Mouse (Mus musculus): Measurements from ENCODE around the gene Stx4a. TPM values are rescaled to one million over a fixed set of nuclear protein-coding genes. Genes with fewer than 3 reads are reported as not detected.

Stx4a gene
- polyA plus RNA-seq, 1 experiment from 2014 or later, result 79.5 TPM

DNA sequence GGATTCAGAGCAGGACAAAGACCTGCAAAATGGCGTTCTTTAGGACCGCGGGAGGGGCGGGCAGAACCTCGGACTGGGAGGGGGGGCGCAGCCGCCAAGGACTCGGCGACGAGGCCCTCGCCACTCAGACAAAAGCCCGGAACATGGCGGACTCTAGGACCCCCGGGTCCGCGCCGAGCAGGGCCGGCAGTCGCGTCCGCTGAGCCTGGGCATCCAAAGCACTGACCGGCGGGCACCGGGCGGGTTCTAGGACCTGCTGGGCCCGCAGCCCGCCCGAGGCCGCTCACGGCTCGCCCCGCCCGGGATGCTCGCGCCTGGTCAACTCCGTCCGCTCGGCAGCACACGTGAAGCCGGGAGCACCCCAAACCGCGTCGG, 51.5 kb downstream of the Stx4a start:
- under 1% methylated on average over 42 of the region's 43 CpGs for WGBS
- H3K36me3 ChIP-seq, result peaks cover 28% of the 10 kb centered on the region
- peak; percentile 94 for ATAC-seq (ENCODE audit: insufficient number of reproducible peaks, low FRiP score, low TSS enrichment, low read depth)

DNA sequence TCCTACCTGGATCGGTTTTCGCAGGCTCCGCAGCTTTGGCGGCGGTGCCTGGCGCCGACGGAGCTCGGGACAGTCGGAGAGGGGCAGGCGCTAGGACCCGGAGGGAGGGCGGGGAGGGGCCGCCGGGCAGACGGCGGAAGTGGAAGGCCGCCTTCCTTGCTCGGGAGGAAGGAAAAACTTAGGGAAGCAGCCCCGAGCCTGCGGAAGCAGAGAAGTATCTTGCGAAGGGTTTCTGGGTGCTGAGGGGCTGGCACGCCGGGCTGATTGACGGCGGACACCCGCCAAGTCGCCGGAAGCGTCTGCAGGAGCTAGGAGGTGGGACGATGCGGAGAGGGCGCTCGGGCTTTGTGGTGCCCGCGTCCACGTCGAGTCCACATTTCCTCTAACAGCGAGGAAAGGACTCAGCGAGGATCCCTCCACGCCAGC, 52.0 kb downstream of the Stx4a start, which contains the start of gene Zfp646:
TSS of gene Zfp646 (plus strand) at position 181 of the 426 bp plus-strand sequence.
- H3K9ac ChIP-seq, result peak within 1 kb of the TSS; percentile 96
- ATAC-seq (ENCODE audit: insufficient number of reproducible peaks, low FRiP score, low TSS enrichment, low read depth), result peak; percentile 91
- peak within 1 kb of the TSS; percentile 76 for H3K4me2 ChIP-seq
- H3K4me3 ChIP-seq, result peak within 1 kb of the TSS; percentile 97
- peaks cover 32% of the 10 kb centered on the region for H3K36me3 ChIP-seq
- H3K27ac ChIP-seq, result peak within 1 kb of the TSS; percentile 99
- WGBS, result under 1% methylated on average over 41 of the region's 41 CpGs
- no peaks in the 10 kb centered on the region for H3K27me3 ChIP-seq
- peaks cover 19% of the 10 kb centered on the region for H3K4me1 ChIP-seq
- no peaks in the 10 kb centered on the region for H3K9me3 ChIP-seq

More for the DNA sequence above, 51.5 kb downstream of the Stx4a start:
- Histone ChIP-seq H3K9me3 (no peaks in the 10 kb centered on the region), H3K27me3 (no peaks in the 10 kb centered on the region), H3K4me1 (peaks cover 19% of the 10 kb centered on the region), H3K4me3 (peak overlapping the region; percentile 97), H3K9ac (peak overlapping the region; percentile 96), H3K27ac (peak overlapping the region; percentile 99), H3K4me2 (peak overlapping the region; percentile 76)

DNA sequence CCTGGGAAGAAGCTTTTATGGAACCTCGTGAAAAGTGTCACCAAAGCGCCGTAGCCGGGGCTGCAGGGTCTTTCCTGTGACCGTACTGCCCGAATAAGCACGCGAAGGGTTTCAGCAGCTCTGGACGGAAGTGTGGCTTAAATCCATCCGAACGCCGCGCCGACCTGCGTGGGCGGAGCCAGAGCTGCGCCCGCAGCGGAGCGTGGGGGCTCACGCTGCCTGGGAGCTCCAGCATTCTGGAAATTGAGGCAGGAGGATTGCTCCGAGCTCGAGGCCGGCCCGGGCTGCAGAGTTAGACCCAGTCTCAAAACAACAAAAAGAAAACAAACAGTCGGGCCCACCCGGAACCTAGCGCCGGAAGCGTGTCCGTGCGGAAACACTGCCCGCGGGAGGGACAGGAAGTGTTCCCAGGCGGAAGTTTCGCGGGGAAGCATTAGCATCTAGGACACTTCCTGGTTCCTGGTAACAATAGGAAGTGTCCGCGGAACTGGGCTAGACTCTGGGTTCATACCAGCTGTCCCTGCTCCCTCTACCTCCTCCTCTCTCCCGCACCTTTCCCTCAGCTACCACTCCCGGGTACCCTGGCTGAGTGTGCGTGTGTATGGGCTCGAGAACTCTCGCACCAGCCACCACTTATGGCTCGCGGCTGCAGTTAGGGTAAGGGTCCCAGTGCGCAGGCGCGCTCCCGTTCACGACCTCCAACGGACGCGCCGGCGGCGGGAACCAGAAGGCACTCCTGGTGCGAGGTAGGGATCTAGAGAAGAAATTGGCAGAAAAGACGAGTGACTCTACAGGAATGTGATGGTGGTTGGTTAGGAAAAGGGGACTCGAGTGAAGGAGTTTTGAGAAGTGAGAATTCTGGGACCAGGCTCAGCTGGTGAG, 52.6 kb downstream of the Stx4a start, which contains the start of gene Zfp668:
TSS of gene Zfp668 (minus strand) at position 362 of the 882 bp plus-strand sequence.
- H3K9me3 ChIP-seq, result no peaks in the 10 kb centered on the region
- ATAC-seq (ENCODE audit: insufficient number of reproducible peaks, low FRiP score, low TSS enrichment, low read depth), result peak; percentile 69
- peak within 1 kb of the TSS; percentile 96 for H3K9ac ChIP-seq
- H3K27me3 ChIP-seq, result no peaks in the 10 kb centered on the region
- peak within 1 kb of the TSS; percentile 97 for H3K4me3 ChIP-seq
- peaks cover 35% of the 10 kb centered on the region for H3K36me3 ChIP-seq
- under 1% methylated on average over 60 of the region's 60 CpGs for WGBS
- H3K4me2 ChIP-seq, result peak within 1 kb of the TSS; percentile 76
- H3K4me1 ChIP-seq, result peaks cover 19% of the 10 kb centered on the region
- H3K27ac ChIP-seq, result peak within 1 kb of the TSS; percentile 99

DNA sequence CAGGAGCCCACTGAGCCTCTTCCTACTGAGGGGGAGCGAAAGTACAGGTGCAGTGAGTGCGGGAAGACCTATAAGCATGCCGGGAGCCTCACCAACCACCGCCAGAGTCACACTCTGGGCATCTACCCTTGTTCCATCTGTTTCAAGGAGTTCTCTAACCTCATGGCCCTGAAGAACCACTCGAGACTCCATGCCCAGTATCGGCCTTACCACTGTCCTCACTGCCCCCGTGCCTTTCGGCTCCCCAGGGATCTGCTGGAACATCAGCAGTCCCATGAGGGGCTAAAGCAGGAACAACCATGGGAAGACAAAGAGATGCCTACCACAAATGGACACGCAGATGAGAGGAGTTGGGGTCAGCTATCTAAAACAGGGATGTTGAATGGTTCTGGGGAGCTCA, 55.2 kb downstream of the Stx4a start:
- Histone ChIP-seq H3K36me3 (peaks cover 61% of the 10 kb centered on the region), H3K4me2 (no peak overlapping the region), H3K9ac (no peak overlapping the region), H3K9me3 (no peaks in the 10 kb centered on the region), H3K4me3 (no peak overlapping the region), H3K27ac (no peak overlapping the region), H3K27me3 (no peaks in the 10 kb centered on the region), H3K4me1 (peaks cover 29% of the 10 kb centered on the region)
- no peak for ATAC-seq (ENCODE audit: insufficient number of reproducible peaks, low FRiP score, low TSS enrichment, low read depth)
- 94% methylated on average over 9 of the region's 9 CpGs for WGBS

DNA sequence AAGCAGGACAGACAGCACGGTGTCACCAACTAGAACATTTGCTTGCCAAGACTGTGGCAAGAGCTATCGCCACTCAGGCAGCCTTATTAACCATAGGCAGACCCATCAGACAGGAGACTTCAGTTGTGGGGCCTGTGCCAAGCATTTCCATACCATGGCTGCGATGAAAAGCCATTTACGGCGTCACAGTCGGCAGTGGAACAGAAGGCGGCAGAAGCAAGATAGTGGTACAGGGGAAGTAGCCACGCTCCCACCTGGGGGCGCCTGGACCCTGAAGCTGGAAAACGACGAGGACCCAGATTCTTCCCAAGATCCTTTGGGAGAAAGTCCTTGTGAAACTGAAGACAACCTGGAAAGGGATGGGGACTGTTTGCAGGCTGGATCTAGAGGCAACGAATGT, 56.3 kb downstream of the Stx4a start:
- H3K9me3 ChIP-seq, result no peaks in the 10 kb centered on the region
- H3K4me1 ChIP-seq, result peaks cover 28% of the 10 kb centered on the region
- no peak overlapping the region for H3K4me2 ChIP-seq
- H3K27me3 ChIP-seq, result no peaks in the 10 kb centered on the region
- H3K9ac ChIP-seq, result no peak overlapping the region
- no peak overlapping the region for H3K4me3 ChIP-seq
- WGBS, result 87% methylated on average over 12 of the region's 12 CpGs
- peaks cover 71% of the 10 kb centered on the region for H3K36me3 ChIP-seq
- ATAC-seq (ENCODE audit: insufficient number of reproducible peaks, low FRiP score, low TSS enrichment, low read depth), result no peak
- no peak overlapping the region for H3K27ac ChIP-seq

DNA sequence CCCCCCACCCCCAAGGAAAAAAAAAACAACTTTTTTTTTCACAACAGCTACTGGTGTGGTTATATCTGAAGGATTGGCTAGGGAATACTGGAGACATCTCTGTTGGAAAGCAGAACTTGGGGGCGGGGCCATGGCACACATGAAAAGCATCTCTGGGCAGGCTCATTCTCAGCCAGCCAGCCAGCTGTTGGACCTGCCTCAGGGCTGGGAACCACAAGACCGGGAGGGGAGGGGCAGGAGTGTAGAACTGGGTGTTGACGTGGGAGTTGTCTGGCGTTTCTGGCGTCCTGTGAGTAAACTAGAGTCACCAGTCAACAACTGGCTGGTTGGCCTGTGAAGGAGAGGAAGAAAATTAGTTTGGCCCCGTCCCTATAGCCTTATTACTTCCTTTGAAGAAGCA, 61.9 kb downstream of the Stx4a start:
- no peaks in the 10 kb centered on the region for H3K9me3 ChIP-seq
- H3K36me3 ChIP-seq, result peaks cover 97% of the 10 kb centered on the region
- H3K4me3 ChIP-seq, result no peak overlapping the region
- H3K4me1 ChIP-seq, result peaks cover 36% of the 10 kb centered on the region
- no peaks in the 10 kb centered on the region for H3K27me3 ChIP-seq
- no peak overlapping the region for H3K27ac ChIP-seq
- no peak overlapping the region for H3K9ac ChIP-seq
- ATAC-seq (ENCODE audit: insufficient number of reproducible peaks, low FRiP score, low TSS enrichment, low read depth), result no peak
- H3K4me2 ChIP-seq, result no peak overlapping the region
- WGBS, result 53% methylated on average over 6 of the region's 6 CpGs

DNA sequence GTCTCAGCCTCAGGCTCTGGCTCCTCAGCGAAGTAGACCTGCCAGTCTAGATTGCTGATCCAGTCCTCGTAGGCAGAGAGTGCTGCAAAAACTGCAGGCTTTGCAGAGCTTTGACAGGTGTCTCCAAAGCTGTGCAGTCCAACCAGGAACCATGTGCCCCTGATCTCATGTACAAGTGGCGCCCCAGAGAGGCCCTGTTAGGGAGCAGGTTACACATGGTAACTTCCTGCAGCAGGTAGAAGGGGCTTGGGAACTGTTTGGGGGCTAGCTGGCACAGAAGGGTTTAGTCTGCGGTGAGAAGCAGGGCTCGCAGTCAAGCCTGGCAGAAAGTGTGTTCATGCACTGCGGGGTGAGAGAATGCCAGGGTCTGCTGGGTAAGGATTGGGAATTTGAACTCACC, 62.5 kb downstream of the Stx4a start:
- Histone ChIP-seq H3K9ac (no peak overlapping the region), H3K36me3 (peaks cover 97% of the 10 kb centered on the region), H3K27me3 (no peaks in the 10 kb centered on the region), H3K4me1 (peaks cover 36% of the 10 kb centered on the region), H3K4me3 (no peak overlapping the region), H3K27ac (no peak overlapping the region), H3K4me2 (no peak overlapping the region), H3K9me3 (no peaks in the 10 kb centered on the region)
- WGBS, result 85% methylated on average over 6 of the region's 6 CpGs
- ATAC-seq (ENCODE audit: insufficient number of reproducible peaks, low FRiP score, low TSS enrichment, low read depth), result no peak

DNA sequence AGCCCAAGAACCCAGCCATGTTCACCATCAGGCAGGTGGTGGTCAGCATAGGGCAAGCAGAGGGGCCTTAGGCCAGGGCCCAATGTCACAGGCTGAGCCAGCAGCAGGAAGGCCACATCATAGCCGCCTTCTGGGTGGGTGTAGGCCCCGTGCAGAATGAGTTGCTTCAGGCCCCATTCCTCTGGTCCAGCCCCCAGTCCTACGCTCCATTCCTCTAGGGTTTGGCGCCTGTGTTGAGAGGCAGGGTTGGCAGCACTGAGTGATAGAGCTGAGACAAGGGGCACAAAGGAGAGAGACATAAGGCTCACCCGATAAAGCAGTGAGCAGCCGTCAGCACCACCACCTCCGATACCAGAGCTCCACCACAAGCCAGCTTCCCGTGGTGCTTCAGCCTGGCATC, 63.1 kb downstream of the Stx4a start:
- H3K9ac ChIP-seq, result no peak overlapping the region
- no peak overlapping the region for H3K27ac ChIP-seq
- no peak overlapping the region for H3K4me3 ChIP-seq
- H3K4me1 ChIP-seq, result peaks cover 36% of the 10 kb centered on the region
- H3K9me3 ChIP-seq, result no peaks in the 10 kb centered on the region
- no peak for ATAC-seq (ENCODE audit: insufficient number of reproducible peaks, low FRiP score, low TSS enrichment, low read depth)
- WGBS, result 85% methylated on average over 8 of the region's 8 CpGs
- peaks cover 97% of the 10 kb centered on the region for H3K36me3 ChIP-seq
- no peaks in the 10 kb centered on the region for H3K27me3 ChIP-seq
- no peak overlapping the region for H3K4me2 ChIP-seq

DNA sequence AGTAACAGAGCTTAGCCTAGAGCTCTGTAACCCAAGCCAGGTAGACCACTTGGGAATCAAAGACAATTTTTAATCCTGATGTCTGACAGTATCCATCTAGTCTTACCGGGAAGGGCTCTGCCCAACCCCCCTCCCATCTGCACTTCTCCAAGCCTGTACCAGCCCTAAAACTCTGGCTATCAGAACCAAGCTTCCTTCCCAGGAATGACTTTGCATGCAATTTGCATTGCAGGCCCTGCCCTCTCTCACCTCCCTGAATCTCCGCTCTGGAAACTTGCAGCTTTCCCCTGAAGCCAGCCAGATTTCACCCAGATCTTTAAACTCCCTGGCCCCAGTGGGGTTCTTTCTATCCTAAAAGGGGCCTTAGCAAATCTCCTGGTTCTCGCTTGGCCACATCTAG, 63.7 kb downstream of the Stx4a start:
- Histone ChIP-seq H3K27ac (no peak overlapping the region), H3K9ac (no peak overlapping the region), H3K4me2 (no peak overlapping the region), H3K27me3 (no peaks in the 10 kb centered on the region), H3K9me3 (no peaks in the 10 kb centered on the region), H3K36me3 (peaks cover 97% of the 10 kb centered on the region), H3K4me3 (no peak overlapping the region), H3K4me1 (peaks cover 36% of the 10 kb centered on the region)
- WGBS, result 66% methylated on average over 3 of the region's 3 CpGs
- no peak for ATAC-seq (ENCODE audit: insufficient number of reproducible peaks, low FRiP score, low TSS enrichment, low read depth)

DNA sequence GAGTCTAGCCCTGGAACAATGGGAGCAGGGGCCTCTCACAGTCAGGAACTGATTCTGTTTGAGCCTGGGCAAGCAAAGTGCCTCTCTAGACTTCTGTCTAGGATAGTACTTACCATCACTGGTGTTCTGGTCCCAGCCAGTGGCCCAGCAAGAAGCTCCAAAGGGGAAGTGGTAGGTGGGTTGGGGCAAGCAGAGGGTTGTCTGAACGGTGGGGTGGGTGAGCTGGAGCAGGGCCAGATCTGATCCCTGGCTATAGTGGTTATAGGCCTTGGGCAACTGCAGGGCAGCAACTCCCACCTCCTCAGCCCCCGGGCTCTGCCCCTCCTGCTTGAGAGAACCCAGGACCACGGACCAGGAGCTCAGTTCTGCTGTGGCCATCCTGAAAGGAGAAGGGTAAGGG, 64.7 kb downstream of the Stx4a start:
- Histone ChIP-seq H3K36me3 (peaks cover 91% of the 10 kb centered on the region), H3K27ac (no peak overlapping the region), H3K27me3 (no peaks in the 10 kb centered on the region), H3K4me3 (no peak overlapping the region), H3K4me1 (peaks cover 28% of the 10 kb centered on the region), H3K4me2 (no peak overlapping the region), H3K9ac (no peak overlapping the region), H3K9me3 (no peaks in the 10 kb centered on the region)
- ATAC-seq (ENCODE audit: insufficient number of reproducible peaks, low FRiP score, low TSS enrichment, low read depth), result no peak
- 62% methylated on average over 3 of the region's 3 CpGs for WGBS

DNA sequence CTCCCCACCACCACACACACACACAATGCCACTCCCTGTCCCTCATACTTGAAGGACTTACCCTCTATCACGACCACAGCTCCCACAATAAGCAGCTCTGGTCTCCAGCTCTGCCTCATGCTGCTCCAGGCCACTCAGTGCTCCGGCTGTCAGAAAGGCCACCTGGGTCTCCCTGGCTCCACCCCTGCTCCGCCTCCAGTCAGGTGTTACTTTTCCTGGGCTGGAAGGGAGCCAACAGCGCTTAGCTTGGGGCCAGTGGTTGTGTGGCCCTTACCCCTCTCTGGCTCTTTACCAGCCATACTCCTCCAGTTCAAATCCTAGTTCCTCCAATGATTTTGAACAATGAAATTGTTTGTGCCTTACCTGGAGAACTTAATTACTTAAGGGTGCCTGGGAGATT, 66.7 kb downstream of the Stx4a start, which contains the start of gene Prss53:
TSS of gene Prss53 (minus strand) at position 173 of the 400 bp plus-strand sequence.
- 20% methylated on average over 4 of the region's 4 CpGs for WGBS
- H3K4me1 ChIP-seq, result peaks cover 26% of the 10 kb centered on the region
- no peak within 1 kb of the TSS for H3K9ac ChIP-seq
- H3K4me3 ChIP-seq, result no peak within 1 kb of the TSS
- no peaks in the 10 kb centered on the region for H3K9me3 ChIP-seq
- peak within 1 kb of the TSS; percentile 3; the same call in 1 of the 2 replicates for H3K27ac ChIP-seq
- no peak within 1 kb of the TSS for H3K4me2 ChIP-seq
- no peak for ATAC-seq (ENCODE audit: insufficient number of reproducible peaks, low FRiP score, low TSS enrichment, low read depth)
- peaks cover 72% of the 10 kb centered on the region for H3K36me3 ChIP-seq
- no peaks in the 10 kb centered on the region for H3K27me3 ChIP-seq

DNA sequence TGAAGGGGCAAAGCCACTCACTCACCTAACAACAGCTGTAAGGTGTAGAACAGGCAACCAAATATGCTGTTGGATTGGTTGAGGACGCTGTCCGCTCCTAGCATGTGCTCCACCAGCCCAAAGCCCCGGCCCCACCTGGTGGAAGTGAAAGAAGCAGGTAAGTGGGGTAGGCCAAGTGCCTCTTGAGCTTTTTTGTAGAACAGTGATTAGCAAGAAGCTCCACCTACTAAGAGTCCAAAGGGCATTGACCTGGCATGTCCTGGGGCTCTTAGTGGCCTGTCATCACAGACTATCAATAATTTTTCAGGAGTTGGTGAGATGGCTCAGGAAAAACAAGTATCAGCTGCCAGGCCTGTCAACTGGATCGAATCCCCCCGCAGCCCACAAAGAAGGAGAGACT, 70.4 kb downstream of the Stx4a start:
- no peaks in the 10 kb centered on the region for H3K27me3 ChIP-seq
- peaks cover 37% of the 10 kb centered on the region for H3K36me3 ChIP-seq
- no peaks in the 10 kb centered on the region for H3K9me3 ChIP-seq
- H3K4me3 ChIP-seq, result peak overlapping the region; percentile 74
- peaks cover 19% of the 10 kb centered on the region for H3K4me1 ChIP-seq
- H3K27ac ChIP-seq, result peak overlapping the region; percentile 90; the same call in 1 of the 2 replicates
- no peak overlapping the region for H3K9ac ChIP-seq
- ATAC-seq (ENCODE audit: insufficient number of reproducible peaks, low FRiP score, low TSS enrichment, low read depth), result no peak
- WGBS, result 66% methylated on average over 5 of the region's 5 CpGs
- H3K4me2 ChIP-seq, result peak overlapping the region; percentile 79
